Mouse (Mus musculus) spleen, adult 12 weeks (tissue): ENCODE measurements around the gene Wdr70.

Source experiments
- DNase-seq: peaks from one replicate; pipeline ENCODE4 v3.0.0; 2022; ENCODE audit warnings: low spot score

Gene Wdr70

DNA sequence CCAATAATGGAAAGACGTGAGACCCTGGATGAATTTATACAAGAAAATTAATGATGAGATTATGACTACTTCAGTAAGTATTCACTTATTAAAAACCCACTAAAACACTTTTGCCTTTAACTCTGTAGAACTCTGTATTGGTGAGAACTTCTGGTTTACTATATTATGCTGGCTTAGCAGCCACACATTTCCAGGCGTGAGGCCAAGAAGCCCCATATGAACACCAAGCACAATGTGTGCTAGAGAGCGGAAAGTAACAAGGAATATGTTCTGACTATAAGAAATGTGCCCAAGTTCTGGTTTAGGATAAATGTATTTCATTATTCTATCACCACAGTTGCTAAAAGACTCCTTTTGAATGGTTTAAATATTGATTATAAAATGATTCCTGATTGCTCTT lies 68.4 kb downstream of the Wdr70 start:
- no peak for DNase-seq

DNA sequence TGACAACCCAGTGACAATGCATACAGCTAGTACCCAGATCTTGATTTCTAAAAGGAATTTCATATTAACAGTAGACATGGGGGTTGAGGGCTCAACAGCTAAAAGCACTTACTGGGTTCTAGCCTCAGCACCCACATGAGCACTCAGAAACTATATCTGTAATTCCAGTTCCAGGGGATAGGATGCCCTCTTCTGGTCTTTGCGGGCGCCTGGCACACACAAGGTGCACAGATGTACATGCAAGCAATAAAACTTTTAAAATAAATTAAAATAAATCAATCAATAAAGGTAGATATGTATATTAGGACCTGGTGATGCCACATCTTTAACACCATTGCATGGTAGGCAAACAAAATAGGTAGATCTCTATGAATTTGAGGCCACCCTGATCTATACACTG lies 71.5 kb downstream of the Wdr70 start:
- no peak for DNase-seq

DNA sequence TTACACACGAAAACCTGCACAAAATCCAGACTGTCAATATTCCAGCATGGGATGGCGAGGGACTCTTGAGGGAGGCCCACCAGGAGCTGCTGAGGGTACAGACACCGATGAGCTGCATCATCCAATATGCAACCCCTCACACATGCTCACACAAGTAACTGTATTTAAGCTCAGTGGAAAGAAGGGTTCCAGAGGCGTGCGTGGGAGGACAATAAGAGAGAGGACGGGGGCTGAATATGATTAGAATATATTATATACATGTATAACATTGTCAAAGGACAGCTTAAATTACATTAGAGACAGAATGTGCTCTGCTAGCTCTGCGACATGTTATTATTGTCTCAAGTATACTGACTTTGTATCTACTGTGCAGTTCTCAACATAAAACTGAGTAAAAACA lies 87.6 kb downstream of the Wdr70 start:
- no peak for DNase-seq

DNA sequence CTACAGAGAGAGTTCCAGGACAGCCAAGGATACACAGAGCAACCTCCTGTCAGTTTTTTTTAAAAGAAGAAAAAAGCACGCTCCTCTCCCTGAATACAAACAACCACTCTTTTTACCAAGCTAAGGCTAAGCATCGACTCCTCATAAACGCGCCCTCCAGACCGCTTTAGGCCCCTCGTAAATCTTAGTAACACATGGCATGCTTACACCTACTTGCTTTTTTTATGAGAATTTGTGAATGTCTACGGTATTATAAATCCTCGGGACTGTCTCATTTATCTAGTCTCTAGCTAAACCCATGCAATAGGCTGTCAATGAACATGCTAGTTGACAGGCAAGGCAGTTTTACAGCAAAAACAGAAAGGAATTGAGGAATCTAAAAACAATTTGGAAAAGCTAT lies 91.6 kb downstream of the Wdr70 start:
- DNase-seq = no peak

DNA sequence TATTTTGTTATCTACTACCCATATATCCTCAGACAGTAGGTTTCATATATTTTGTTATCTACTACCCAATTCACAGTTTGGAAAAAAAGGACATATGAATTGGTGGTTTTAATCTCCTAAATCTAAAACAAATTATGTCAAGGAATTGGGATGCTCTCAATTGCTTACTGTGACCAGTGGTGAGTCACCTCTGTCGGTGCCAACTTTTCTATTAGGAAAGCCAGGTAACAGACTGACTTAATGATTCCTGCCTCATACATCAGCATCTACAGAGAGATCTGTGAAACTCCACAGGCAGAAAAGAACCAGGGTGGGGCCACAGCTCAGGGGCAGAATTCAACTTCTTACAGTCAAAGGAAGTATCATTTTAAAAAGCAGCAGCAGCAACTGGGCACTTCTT lies 93.0 kb downstream of the Wdr70 start:
- DNase-seq = no peak

DNA sequence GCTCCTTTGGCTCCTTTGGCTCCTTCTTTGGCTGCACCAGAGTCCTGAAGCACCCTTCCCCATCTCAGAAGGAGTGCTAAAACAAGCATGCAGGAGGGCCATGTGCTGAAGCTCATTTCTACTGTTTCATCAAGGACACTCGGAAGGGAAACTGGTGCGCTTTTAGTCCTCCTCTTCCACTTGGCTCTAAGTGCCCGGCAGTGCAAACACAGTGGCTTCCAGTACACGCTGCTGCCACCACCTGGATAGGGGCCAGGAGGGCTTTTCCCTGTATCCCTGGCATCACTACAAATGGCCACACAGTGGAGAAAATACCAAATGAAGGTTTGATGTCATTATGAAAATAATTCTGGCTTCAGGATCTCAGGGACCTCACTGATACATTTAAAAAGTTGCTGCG lies 93.5 kb downstream of the Wdr70 start:
- no peak for DNase-seq

DNA sequence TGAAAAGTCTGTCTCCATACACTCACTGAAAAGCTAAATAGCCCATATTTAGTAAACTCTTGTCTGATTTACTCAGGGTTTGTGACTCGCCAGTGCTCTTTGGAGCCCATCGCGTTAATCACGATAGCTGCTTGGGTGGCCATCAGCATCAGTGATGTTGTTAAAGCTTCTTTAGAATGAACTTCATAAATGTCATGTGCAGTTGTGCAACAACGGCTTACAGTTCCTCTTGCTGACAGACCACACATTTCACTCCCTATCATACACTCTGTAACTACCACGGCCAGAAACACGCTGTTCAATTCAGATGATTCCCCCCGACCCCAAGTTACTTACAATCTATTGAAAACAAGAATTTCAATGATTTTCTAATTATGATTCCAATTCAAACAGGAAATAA lies 95.2 kb downstream of the Wdr70 start:
- DNase-seq = no peak

DNA sequence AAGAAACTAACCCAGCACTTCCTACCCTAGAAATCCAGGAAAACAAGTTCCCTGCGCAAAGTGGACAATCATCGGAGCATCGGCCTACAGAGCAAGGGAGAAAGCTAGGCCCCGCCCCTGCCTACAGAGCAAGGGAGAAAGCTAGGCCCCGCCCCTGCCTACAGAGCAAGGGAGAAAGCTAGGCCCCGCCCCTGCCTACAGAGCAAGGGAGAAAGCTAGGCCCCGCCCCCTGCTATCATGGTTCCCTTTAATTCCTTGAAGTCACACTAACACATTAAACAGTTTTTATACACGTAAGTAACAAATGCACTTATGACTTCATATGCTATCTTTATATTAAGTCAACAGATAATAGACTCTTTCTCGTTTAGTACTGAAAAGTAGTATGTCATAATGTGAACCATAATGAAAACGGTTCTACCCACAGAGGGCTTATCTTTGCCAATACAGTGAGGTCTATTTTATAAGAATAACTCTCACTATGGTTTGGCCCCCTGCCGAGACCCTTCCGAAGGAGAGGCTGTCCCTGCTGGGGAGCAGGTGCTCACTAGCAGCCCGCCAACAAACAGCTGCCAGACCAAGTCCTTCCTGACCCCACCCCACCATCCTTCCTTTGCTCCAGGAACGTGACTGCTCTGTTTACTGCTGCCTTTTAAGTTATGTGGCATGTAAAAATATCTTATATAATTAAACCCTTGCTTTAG lies 100.0 kb downstream of the Wdr70 start:
- DNase-seq = peak; percentile 42

DNA sequence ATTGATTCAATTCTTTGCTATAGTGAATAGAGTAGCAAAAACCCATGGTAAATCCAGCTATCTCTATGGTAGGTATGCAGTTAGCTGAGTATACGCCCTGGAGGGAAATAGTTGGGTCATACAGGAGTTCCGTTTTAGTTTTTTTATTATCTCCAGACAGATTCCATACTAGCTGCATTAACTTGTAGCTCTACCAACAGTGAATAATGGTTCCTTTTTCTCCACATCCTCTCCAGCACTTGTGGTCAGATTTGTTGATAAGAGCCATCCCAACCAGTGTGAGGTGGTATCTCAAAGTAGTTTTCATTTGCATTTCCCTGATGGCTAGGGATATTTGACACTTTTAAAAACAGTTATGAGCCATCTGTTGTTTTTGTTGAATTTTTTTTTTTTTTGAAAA lies 100.9 kb downstream of the Wdr70 start:
- no peak for DNase-seq

DNA sequence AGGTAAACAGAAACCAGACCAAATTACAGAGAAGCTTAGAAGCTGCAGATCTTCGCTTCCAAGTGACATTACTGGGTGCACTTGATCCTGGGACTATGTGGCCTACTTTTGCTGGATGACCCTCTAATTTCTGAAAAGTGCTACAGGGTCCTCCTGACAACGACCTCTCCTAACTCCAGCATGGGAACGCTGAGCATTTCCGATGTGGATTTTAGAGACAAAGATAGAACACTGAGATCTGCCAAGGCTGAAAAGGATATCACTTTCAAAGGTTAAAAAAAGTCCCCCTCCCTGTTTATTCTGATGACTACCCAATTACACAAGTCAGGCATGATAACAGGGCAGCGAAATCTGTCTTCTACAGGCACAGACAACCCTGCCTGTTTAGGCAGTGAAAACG lies 105.3 kb downstream of the Wdr70 start:
- DNase-seq = no peak

DNA sequence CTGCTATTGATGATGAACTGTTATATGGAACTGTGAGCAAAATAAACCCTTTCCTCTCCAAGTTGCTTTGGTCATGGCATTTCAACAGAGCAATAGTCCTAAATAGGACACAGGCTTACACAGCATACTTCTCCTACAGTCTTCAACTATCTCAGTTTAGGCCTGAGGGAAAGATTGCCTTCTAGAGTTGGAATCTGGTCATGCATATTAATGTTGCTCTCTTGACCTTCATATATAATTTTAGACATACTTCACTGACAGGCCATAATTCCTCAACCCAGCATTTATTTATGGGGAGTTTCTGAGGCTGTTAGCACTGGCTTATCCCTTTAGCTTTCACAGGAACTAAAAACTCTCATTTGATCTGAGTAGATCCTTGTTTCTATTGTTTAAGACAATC lies 108.9 kb downstream of the Wdr70 start:
- DNase-seq = no peak

DNA sequence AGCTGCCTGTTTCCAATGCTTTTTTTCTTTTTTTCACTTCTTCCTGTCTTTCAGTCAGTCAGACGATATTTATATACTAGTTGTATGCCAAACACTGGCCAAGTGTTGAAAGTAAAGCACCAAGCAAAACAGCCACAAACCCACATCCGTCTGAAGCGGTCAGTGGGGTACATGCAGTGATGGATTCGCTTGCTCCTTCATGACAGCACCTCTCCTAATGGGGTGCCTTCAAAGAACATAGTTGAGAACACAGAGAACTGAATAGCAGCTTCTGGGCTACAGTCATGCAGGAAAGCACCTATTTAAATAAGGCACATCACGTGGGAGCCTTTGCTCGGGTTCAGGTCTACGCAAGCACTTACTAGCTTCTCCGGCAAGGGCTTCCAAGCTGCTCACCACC lies 111.6 kb downstream of the Wdr70 start:
- DNase-seq = no peak

DNA sequence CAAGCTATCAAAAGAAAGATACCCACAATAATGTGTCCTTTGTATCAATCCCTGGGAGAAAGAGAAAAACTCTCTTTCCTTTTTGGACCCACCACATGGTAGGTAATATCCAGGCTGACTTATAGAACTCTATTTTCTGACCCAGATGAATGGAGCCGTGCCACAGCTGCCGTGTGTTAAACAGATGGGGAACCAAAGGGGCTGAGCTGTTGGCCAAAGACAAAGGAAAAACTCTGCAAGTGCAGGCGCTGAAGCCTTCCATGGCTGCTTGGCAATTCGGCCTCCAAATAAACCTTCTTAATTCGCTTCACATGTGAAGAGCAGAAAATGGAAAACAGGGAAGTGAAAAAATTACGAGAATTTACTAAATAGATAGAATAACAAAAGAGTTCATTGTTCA lies 112.7 kb downstream of the Wdr70 start:
- no peak for DNase-seq

DNA sequence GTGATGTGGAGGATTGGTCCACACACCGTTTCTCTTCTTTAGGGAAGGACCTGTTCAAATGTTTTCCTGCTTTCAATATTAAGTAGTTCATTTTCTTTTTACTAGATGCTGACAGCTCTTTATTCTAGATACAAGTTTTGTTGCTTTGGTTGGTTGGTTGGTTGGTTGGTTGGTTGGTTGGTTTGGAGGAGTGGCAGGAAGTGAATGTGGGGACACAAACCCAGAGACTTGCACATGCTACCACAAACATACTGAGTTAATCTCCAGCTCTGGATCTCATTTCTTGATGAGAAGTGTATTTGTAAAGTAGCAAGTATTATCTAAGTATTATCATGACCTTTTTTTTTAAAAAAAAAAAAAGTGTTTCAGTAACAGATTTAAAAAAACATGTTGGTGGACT lies 120.4 kb downstream of the Wdr70 start:
- no peak for DNase-seq

DNA sequence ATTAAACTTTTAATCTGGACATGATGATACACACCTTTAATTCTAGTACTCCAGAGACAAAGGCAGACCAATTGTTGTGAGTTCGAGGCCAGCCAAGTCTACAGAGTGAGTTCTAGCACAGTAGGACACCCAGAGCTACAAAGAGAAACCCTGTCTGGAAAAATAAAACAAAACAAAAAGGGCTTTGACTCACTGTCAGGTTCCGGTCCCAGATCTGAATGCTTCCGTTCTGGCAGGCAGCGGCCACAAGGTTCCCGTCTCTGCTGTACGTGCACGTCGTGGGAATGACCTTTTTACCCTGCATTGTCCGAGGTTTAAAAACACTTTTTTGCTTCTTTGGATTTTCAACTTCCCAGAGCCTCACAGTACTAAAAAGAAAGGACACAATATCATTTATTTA lies 122.2 kb downstream of the Wdr70 start:
- DNase-seq = no peak

DNA sequence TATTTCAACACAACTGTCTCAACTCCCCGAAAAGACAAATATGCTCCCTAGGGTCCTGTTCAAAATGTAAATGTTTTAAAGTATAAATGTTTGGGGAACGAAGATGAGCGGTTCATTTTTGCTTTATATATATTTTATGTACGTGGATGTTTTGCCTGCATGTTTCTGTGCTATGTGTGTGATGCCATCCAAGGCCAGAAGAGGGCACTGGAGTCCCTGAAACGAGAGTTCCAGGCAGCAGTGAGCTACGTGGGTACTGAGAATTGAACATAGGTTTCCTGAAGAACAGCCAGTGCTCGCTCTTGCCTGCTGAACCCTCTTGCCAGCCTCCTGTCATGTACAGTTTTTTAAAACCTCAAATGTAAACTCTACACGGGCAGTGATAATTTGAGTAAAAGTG lies 124.6 kb downstream of the Wdr70 start:
- DNase-seq = no peak

DNA sequence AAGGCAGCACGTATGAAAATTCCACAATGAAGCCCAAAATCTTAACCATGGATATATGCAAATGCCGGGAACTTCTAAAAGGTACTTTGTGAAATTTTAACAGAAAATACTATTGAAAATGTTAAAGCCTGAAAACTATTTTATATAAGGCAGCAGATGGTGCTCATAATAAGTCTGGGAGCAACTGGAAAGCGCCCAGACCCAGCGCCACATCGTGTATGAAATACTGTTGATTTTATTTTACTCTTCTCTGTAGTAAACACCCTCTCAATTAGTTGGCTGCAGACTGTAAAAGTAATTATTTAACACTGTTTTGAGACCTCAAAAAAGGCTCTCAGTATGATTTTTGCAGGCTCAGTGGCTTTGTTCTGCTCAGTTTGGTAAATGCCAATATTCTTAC lies 126.5 kb downstream of the Wdr70 start:
- DNase-seq = no peak

DNA sequence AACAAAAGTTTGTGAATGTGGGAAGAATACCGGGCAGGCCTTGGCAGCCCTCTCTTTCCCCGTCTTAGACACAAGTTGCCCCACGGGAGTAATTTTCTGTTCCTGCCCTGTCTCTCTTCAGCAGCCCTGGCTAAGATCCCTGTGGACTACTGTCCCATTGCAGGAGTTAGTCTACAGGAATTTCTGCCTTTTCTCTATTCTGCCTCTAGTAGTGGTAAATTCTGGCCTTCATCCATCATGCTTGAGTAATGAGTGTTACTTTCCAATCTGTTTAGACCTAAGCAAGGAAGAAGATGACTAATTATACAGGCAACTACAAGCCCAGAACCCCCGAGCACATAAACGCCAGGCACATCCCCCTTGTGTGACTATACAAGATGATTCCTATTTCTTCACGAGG lies 136.2 kb downstream of the Wdr70 start:
- no peak for DNase-seq

DNA sequence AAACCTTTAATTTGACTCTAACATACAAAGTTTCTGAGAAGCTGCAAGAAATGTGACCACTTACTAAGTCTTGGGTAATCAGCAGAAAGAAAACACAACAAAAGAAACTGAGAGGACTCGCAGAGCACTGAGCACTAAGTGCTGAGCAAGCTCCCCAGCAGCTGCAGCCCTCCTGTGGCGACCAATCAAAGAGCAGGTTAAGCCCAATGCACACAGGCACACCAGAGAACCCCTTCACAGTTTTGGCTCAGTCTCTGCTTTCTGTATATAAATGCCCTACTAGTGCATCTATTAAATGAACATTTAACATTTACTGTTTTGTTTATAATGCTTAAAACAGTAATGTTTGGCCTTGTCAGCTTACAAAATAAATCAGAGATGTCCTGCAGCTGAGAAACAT lies 137.5 kb downstream of the Wdr70 start:
- no peak for DNase-seq

DNA sequence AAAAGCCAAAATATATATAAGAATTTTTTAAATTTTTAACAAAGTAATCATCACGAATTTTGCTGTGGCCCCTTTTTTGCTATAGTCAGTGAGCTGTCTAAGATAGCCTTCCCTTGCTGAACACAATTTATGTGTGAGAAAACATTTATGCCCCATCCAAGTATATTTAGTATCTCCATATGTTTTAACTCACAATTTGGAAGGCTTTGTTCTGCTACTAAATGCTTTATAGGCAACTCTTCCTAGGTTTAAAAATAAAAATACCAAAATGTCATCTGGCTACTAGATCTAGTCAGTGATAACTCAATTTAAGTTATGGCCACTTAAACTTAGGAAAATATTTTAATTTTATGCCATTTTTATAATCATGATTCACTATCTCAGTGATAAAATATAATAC lies 142.1 kb downstream of the Wdr70 start:
- no peak for DNase-seq

DNA sequence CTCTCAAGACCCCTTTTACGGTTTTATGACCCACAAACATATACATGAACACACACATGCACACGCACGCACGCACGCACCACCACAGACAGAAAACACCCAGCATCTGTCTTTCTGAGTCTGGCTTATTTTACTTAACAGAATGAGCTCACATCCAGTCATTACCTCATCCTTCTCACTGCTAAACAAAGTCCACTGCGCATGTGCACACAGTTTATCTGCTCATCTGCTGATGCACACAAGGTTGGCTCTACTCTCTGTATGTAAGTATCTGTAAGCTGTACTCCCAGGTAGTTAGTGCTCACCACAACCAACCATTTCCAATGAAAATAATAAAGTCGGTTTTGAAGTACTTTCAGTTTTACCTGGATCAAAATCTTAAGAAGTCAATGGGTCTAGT lies 148.4 kb downstream of the Wdr70 start:
- no peak for DNase-seq

DNA sequence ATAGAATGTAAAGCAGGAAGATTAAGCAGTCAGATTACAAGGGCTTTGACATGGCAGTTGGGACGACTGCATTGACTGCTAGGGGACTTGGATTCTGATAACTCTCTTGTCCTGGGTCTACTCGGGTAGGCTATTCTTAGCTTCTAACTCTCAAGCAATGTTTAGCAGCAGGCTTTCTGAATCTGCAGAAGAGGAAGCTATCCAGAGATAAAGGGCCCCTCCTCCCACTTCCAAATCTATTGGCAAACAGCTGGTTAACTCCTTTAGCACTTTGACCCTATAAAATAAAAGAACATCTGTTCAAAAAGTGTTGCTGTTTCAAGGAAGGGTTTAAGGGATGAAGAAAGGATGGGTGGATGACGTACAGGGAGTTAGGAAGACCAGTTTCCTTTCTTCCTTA lies 157.3 kb downstream of the Wdr70 start:
- no peak for DNase-seq

DNA sequence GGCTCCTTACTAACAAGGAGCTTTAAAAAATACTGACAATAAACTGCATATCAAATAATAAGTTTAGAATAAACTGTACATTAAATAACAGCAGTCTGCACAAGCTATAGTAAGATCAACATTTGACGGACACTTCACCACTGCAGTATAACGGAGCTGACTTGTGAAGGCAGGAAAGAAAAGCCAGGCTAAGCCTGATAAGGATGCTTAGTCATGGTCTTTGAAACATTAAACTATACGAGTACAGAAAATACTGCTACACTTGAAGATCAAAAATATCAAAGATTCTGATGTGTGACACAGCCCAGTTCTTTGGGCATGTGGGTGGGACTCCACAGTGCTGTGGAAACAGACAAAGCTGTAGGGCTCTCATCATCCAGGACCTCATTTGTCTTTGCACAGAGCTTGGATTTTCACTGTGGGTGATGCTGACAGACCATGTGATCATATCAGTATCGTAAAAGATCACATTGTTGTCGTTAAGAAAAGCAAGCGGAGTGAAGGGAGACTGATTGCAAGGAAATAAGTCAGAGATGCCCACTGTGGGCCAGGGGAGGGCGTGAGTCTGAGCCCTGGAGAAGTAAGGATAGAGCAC lies 163.3 kb downstream of the Wdr70 start:
- DNase-seq = no peak

DNA sequence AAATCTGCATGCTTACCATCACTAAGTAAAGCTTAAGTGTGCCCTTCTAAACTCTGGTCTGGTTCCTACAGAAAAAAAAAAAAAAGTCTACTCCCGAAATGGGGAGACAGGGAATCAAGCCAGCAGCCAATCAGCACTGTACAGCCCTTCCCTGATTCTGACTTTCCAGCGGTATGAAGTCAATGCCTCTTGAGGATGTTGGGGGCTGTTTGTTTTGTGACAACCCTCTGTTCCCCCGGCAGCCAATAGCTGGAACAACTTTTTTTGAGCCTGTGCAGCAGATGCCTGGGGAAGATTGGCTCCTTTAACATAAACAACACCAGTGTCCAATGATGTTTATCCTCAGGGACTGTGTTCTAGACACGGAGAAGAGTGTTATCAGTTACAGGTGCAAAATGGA lies 164.4 kb downstream of the Wdr70 start:
- DNase-seq = no peak
